Mouse (Mus musculus): ENCODE data around the gene Zzz3.

Zzz3 gene

GRCm38 (mm10) chr3:152467312-152467711, 72.0 kb downstream of the Zzz3 start:
- in situ Hi-C loops (cut with MseI, MboI) = no loop called here

DNA sequence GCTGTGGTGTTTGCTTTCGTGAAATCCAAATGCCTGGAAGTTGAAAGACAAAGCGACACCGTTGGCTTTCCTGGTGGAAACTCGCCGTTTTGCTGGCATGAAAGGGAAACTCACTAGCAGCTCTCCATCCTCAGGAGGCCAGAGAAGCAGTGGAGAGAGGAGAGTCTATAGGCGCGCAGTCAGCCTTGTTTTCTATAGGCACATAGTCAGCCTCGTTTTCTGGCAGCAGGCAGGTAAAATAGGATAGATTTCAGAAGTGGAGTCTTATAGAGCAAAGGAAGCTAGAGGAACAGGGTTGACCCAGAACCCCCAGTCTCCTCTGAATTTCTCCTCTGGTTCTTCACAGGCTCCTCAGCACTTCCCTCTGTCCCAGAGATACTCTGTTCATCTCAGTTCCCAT, 72.8 kb downstream of the Zzz3 start:
- in situ Hi-C loops (cut with MseI, MboI) = no loop called here

- in situ Hi-C loops (cut with MseI, MboI) = no loop called here
Observed at GRCm38 (mm10) chr3:152468569-152469041, 73.3 kb downstream of the Zzz3 start.

GRCm38 (mm10) chr3:152469423-152470200, 74.3 kb downstream of the Zzz3 start:
- in situ Hi-C loops (cut with MseI, MboI) = loop anchor here in 1 of 2 experiments (10.0 kb wide), 1 partner anchor 275 kb away; no protein-coding TSS in a partner anchor

DNA sequence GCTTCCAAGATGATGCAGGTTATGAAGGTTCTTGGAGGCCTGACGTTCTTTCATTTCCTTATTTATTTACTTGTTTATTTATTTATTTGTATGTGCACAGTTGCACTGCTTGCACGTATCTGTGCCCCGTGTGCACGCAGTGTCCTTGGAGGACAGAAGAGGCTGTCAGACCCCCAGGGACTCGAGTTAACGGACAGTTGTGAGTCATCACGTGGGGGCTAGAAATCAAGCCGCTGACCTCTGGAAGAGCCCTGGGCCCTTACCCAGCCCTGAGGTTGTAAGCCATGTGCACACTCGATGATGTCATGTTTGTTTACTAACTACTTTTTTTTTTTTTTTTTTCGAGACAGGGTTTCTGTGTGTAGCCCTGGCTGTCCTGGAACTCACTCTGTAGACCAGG, 75.1 kb downstream of the Zzz3 start:
- in situ Hi-C loops (cut with MseI, MboI) = loop anchor here in 1 of 2 experiments (10.0 kb wide), 1 partner anchor 274 kb away; no protein-coding TSS in a partner anchor

DNA sequence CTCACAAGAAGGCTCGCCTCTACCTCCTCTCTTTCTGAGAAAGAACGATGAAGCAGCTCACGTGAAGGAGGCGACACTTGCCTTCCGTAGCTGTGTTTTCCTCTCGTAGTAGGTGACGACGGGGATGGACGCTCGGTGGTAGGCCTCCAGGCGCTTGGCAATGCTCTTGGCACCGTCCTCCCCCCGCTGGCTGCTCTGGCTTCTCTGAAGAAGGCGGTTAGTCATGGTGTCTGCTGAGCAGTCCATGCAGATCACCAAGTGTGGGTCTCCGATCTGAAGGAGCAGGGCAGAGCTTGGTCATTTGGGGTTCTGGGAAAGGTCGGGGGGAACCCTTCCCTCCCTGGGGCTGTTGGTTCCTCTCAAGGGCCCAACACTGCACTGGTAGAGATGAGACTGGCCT, 77.4 kb downstream of the Zzz3 start:
- in situ Hi-C loops (cut with MseI, MboI) = loop anchor here in 1 of 2 experiments (10.0 kb wide), 1 partner anchor 272 kb away; no protein-coding TSS in a partner anchor

DNA sequence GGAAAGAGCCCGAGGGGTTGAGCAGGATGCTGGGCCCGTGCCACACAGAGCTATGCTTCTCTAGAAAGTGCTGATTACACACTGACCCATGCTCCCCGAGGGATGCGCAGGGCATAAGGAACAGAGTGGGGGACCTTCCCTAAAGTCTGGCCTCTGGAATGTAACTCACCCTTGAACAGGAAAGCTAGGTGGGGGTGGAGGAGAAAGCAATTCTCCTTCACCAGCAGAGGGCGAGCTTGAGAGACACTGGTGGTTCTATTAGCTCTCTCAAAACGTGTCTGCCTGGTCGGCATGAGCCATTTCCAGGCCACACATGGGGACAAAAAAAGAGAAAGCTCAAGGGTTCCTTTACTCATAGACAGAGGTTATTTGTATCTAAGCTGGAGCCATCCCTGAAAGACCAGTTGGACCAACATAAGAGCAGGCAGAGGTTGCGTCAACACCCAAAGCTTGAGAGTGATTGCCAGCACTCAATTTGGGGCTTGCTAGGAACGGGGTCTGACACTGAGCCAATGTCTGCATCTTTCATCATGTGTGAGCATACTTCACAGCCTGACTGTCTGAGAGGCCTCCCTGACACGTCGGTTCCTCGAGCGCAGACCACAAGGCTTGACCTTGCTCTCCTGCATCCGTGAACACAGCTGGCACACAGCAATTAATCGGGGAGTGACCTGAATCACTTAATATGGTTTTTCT, 79.5 kb downstream of the Zzz3 start:
- in situ Hi-C loops (cut with MseI, MboI) = loop anchor here in 1 of 2 experiments (10.0 kb wide), 1 partner anchor 270 kb away; no protein-coding TSS in a partner anchor

DNA sequence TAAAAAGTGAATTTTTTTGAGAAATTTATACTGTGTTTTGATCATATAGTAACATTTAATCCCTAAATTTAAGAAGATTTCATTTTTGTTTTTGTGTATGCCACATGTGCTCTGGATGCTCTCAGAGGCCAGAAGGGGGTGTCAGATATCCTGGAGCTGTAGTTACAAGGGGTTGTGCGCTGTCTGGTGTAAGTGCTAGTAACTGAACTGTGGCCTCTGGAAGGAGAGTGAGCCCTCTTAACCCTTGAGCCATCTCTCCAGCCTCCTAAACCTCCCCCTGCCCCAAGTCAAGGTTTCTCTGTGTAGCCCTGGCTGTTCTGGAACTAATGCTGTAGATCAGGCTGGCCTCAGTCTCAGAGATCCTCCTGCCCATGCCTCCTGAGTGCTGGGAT, 80.0 kb downstream of the Zzz3 start:
- in situ Hi-C loops (cut with MseI, MboI) = loop anchor here in 1 of 2 experiments (10.0 kb wide), 1 partner anchor 270 kb away; no protein-coding TSS in a partner anchor

DNA sequence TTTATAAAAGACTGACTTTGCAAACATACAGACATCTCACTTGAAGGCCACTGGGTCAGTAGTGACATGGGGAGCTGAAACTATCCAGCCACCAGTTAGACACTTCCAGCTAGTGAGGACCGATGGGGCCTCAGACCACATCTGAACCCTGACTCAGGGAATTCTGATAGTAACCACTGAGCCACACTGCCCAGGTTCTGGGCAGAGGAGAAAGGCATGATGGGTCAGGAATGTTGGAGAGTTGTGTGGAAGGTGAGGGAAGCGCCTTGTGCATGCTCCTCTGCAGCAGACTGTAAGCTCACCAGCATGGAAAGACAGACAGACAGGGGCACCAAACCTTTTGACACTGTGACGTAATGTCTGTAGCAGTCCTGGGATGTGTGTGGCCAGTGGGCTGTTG, 80.6 kb downstream of the Zzz3 start:
- in situ Hi-C loops (cut with MseI, MboI) = loop anchor here in 1 of 2 experiments (10.0 kb wide), 1 partner anchor 269 kb away; no protein-coding TSS in a partner anchor

DNA sequence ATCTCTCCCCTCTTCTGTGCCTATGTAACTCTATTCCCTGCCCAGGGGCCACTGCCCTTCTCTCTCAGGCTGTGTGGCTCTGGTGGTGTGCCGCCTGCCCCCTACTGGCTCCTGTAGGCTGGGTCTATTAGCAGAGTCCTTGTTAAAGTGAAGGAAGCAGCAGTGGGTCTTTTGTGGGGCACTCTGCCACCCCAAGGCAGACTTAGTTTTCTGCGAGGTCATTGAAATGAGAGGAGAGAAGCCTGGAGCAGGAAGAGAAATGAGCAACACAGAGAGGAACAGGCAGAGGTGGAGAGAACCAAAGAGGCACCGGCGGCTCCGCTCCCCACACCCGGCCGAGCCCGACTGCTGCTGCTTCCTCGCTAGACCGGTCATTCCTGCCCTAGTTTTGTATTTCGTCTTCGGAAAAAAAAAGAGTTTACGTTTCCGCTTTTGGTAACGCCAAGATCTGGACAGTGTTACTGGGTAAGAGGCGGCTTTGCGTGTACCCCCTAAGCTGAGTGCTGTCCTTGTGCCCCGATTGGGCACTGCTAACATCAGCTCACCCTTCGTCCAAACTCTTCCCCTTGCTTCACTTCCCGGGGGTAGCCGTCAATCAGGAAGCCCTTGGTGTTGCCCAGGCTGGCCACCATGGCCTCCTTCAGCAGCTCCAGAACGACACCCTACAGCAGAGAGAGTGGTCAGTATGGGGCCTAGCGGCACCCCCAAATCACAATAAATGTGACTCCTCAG, 82.7 kb downstream of the Zzz3 start:
- in situ Hi-C loops (cut with MseI, MboI) = loop anchor here in 1 of 2 experiments (10.0 kb wide), 1 partner anchor 267 kb away; no protein-coding TSS in a partner anchor

DNA sequence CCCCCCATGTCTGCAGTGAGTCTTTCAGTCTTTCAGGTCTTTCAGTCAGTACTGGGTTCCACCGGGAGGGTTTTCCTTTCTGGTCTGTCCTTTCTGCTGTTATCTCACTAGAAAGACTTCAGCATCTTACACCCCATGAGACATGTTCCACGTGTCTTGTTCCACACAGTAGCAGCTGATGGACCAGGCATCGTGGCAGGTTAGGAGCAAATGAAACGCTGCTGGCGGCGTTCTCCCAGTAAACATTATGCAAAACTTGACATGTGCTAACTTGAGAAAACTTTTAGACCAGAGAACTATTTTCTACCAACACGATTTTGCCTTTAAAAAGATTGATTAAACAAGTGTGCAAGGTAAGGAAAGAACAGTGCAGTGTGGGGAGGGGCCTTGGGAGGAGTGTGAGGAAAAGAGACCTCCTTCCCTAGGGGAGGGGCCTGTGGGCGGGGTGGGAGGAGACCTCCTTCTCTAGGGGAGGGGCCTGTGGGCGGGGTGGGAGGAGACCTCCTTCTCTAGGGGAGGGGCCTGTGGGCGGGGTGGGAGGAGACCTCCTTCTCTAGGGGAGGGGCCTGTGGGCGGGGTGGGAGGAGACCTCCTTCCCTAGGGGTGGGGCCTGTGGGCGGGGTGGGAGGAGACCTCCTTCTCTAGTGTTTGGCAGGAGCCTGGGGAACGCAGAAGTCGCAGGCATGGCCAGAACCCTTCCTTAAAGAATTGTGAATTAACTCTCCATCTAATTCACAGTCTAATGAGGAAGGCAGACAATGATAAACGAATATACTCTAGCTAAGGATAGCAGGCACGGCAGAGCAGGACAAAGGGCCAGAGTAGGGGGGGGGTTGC, 83.5 kb downstream of the Zzz3 start:
- in situ Hi-C loops (cut with MseI, MboI) = loop anchor here in 1 of 2 experiments (10.0 kb wide), 1 partner anchor 266 kb away; no protein-coding TSS in a partner anchor

- in situ Hi-C loops (cut with MseI, MboI) = no loop called here
Observed at GRCm38 (mm10) chr3:152480336-152480735, 85.1 kb downstream of the Zzz3 start.

GRCm38 (mm10) chr3:152482182-152482581, 86.9 kb downstream of the Zzz3 start:
- in situ Hi-C loops (cut with MseI, MboI) = no loop called here

DNA sequence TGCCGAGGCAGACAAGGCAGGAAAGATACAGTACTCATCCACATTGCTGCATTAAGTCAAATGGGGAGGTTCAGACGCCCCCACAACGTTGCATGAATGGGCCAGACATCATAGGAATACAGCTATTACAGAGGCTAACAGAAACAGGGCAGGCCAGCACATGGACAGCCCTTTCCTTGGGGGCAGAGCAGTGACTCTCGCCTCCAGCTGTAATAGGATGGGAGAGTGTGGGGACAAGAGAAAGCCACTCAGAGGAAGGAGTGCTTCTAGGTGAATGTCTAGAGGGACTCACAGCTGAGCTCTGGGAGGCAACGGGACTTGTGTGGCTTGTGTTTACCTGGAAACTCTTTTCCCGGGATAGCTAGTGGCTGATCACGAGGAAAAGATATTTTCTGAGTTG, 88.5 kb downstream of the Zzz3 start:
- in situ Hi-C loops (cut with MseI, MboI) = no loop called here

GRCm38 (mm10) chr3:152484206-152484605, 88.9 kb downstream of the Zzz3 start:
- in situ Hi-C loops (cut with MseI, MboI) = no loop called here

DNA sequence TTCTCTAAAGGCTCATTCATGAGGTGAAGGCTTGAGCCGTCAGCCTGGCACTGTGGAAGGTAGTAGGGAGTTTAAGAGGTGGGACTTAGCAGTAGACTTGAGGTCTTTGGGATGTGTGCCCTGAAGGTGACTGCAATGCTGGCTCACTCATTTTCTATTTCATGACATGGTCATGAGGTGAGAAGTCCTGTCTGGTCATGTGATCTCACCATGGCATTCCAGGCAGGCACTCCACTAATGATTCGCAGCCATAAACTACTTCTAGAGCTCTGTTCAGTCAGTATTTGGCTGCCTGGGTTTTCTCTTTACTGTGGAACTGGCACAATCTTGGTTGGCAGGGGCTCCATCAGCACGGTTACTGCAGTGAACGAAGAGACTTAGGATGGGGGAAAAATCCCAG, 93.7 kb downstream of the Zzz3 start:
- in situ Hi-C loops (cut with MseI, MboI) = no loop called here

- in situ Hi-C loops (cut with MseI, MboI) = no loop called here
Observed at GRCm38 (mm10) chr3:152490423-152490822, 95.2 kb downstream of the Zzz3 start.

- in situ Hi-C loops (cut with MseI, MboI) = no loop called here
Observed at GRCm38 (mm10) chr3:152492241-152492640, 97.0 kb downstream of the Zzz3 start.

- in situ Hi-C loops (cut with MseI, MboI) = no loop called here
Observed at GRCm38 (mm10) chr3:152493813-152494212, 98.5 kb downstream of the Zzz3 start.

- in situ Hi-C loops (cut with MseI, MboI) = no loop called here
Observed at GRCm38 (mm10) chr3:152494667-152495360, 99.5 kb downstream of the Zzz3 start.
